Mouse (Mus musculus): ENCODE data around the gene Chrm5. TPM values are rescaled to one million over a fixed set of nuclear protein-coding genes. Genes with fewer than 3 reads are reported as not detected.

The Chrm5 gene
- total and polyA plus RNA-seq, 3 experiments: not detected

GRCm38 (mm10) chr2:112484886-112485285 is 4.3 kb upstream of the Chrm5 start:
- peaks cover 3% of the 10 kb centered on the region; the same call in 1 of the 2 replicates for H3K4me1 ChIP-seq (ENCODE audit: insufficient read depth, low read depth, low read length)
- TF ChIP-seq TAL1 (conservative IDR thresholded peaks at IDR 0.05; ENCODE audit: low read depth, low read length) (no peak), GATA2 (IDR thresholded peaks at IDR 0.05; ENCODE audit: borderline replicate concordance, low read depth, low read length) (no peak), CTCF (IDR thresholded peaks at IDR 0.05; ENCODE audit: low read depth, low read length) (no peak), POLR2AphosphoS5 (IDR thresholded peaks at IDR 0.05; ENCODE audit: insufficient replicate concordance, low read depth, low read length) (no peak), GATA1 (IDR thresholded peaks at IDR 0.05; ENCODE audit: borderline replicate concordance, low read length) (no peak)
- ATAC-seq (ENCODE audit: extremely low read depth, insufficient number of reproducible peaks, low FRiP score, poor library complexity, severe bottlenecking) (no peak), DNase-seq (ENCODE audit: low spot score) (no peak)
- no peaks in the 10 kb centered on the region for H3K36me3 ChIP-seq (replicated peaks)
- H3K27me3 ChIP-seq (ENCODE audit: insufficient read depth, low read length): peaks cover 19% of the 10 kb centered on the region
- no peak overlapping the region for H3K4me3 ChIP-seq (ENCODE audit: low read depth, low read length)
- H3K9me3 ChIP-seq (replicated peaks): no peaks in the 10 kb centered on the region

- Histone ChIP-seq H3K27me3 (ENCODE audit: insufficient read depth, low read length) (peaks cover 19% of the 10 kb centered on the region), H3K9me3 (replicated peaks) (no peaks in the 10 kb centered on the region), H3K36me3 (replicated peaks) (no peaks in the 10 kb centered on the region), H3K4me1 (ENCODE audit: insufficient read depth, low read depth, low read length) (peaks cover 3% of the 10 kb centered on the region; the same call in 1 of the 2 replicates), H3K4me3 (ENCODE audit: low read depth, low read length) (no peak overlapping the region)
- DNase-seq (ENCODE audit: low spot score): no peak
- TF ChIP-seq GATA1 (IDR thresholded peaks at IDR 0.05; ENCODE audit: borderline replicate concordance, low read length): no peak
- TF ChIP-seq CTCF (IDR thresholded peaks at IDR 0.05; ENCODE audit: low read depth, low read length): no peak
- no peak for TF ChIP-seq POLR2AphosphoS5 (IDR thresholded peaks at IDR 0.05; ENCODE audit: insufficient replicate concordance, low read depth, low read length)
- TF ChIP-seq GATA2 (IDR thresholded peaks at IDR 0.05; ENCODE audit: borderline replicate concordance, low read depth, low read length): no peak
- no peak for TF ChIP-seq TAL1 (conservative IDR thresholded peaks at IDR 0.05; ENCODE audit: low read depth, low read length)
- no peak for ATAC-seq (ENCODE audit: extremely low read depth, insufficient number of reproducible peaks, low FRiP score, poor library complexity, severe bottlenecking)
These were observed 2.7 kb upstream of the Chrm5 start for GRCm38 (mm10) chr2:112483334-112483651.

GRCm38 (mm10) chr2:112482533-112483333 is 2.2 kb upstream of the Chrm5 start:
- Histone ChIP-seq H3K27me3 (ENCODE audit: insufficient read depth, low read length) (peaks cover 19% of the 10 kb centered on the region), H3K4me3 (ENCODE audit: low read depth, low read length) (no peak overlapping the region), H3K4me1 (ENCODE audit: insufficient read depth, low read depth, low read length) (peaks cover 3% of the 10 kb centered on the region; the same call in 1 of the 2 replicates), H3K9me3 (replicated peaks) (no peaks in the 10 kb centered on the region), H3K36me3 (replicated peaks) (no peaks in the 10 kb centered on the region)
- TF ChIP-seq CTCF (IDR thresholded peaks at IDR 0.05; ENCODE audit: low read depth, low read length) (no peak), POLR2AphosphoS5 (IDR thresholded peaks at IDR 0.05; ENCODE audit: insufficient replicate concordance, low read depth, low read length) (no peak), GATA2 (IDR thresholded peaks at IDR 0.05; ENCODE audit: borderline replicate concordance, low read depth, low read length) (no peak), GATA1 (IDR thresholded peaks at IDR 0.05; ENCODE audit: borderline replicate concordance, low read length) (no peak), TAL1 (conservative IDR thresholded peaks at IDR 0.05; ENCODE audit: low read depth, low read length) (no peak)
- ATAC-seq (ENCODE audit: extremely low read depth, insufficient number of reproducible peaks, low FRiP score, poor library complexity, severe bottlenecking) (no peak), DNase-seq (ENCODE audit: low spot score) (no peak)

GRCm38 (mm10) chr2:112481564-112481963 is 995 bp upstream of the Chrm5 start:
- TF ChIP-seq CTCF (IDR thresholded peaks at IDR 0.05; ENCODE audit: low read depth, low read length) (no peak), TAL1 (conservative IDR thresholded peaks at IDR 0.05; ENCODE audit: low read depth, low read length) (no peak), GATA2 (IDR thresholded peaks at IDR 0.05; ENCODE audit: borderline replicate concordance, low read depth, low read length) (no peak), GATA1 (IDR thresholded peaks at IDR 0.05; ENCODE audit: borderline replicate concordance, low read length) (no peak), POLR2AphosphoS5 (IDR thresholded peaks at IDR 0.05; ENCODE audit: insufficient replicate concordance, low read depth, low read length) (no peak)
- DNase-seq (ENCODE audit: low spot score) (no peak), ATAC-seq (ENCODE audit: extremely low read depth, insufficient number of reproducible peaks, low FRiP score, poor library complexity, severe bottlenecking) (no peak)
- Histone ChIP-seq H3K9me3 (replicated peaks) (no peaks in the 10 kb centered on the region), H3K4me1 (ENCODE audit: insufficient read depth, low read depth, low read length) (peaks cover 3% of the 10 kb centered on the region; the same call in 1 of the 2 replicates), H3K36me3 (replicated peaks) (no peaks in the 10 kb centered on the region), H3K27me3 (ENCODE audit: insufficient read depth, low read length) (peaks cover 19% of the 10 kb centered on the region), H3K4me3 (ENCODE audit: low read depth, low read length) (no peak overlapping the region)

GRCm38 (mm10) chr2:112476554-112476953 is 4.0 kb downstream of the Chrm5 start:
- DNase-seq (ENCODE audit: low spot score): no peak
- Histone ChIP-seq H3K27me3 (ENCODE audit: insufficient read depth, low read length) (peaks cover 6% of the 10 kb centered on the region), H3K4me3 (ENCODE audit: low read depth, low read length) (no peak overlapping the region), H3K4me1 (ENCODE audit: insufficient read depth, low read depth, low read length) (no peaks in the 10 kb centered on the region; the same call in 1 of the 2 replicates), H3K9me3 (replicated peaks) (no peaks in the 10 kb centered on the region), H3K36me3 (replicated peaks) (peaks cover 4% of the 10 kb centered on the region)
- TF ChIP-seq POLR2AphosphoS5 (IDR thresholded peaks at IDR 0.05; ENCODE audit: insufficient replicate concordance, low read depth, low read length): no peak
- no peak for ATAC-seq (ENCODE audit: extremely low read depth, insufficient number of reproducible peaks, low FRiP score, poor library complexity, severe bottlenecking)

GRCm38 (mm10) chr2:112474997-112475724 is 5.4 kb downstream of the Chrm5 start:
- no peak for ATAC-seq (ENCODE audit: extremely low read depth, insufficient number of reproducible peaks, low FRiP score, poor library complexity, severe bottlenecking)
- H3K9me3 ChIP-seq (replicated peaks): no peaks in the 10 kb centered on the region
- H3K4me1 ChIP-seq (ENCODE audit: insufficient read depth, low read depth, low read length): no peaks in the 10 kb centered on the region; the same call in 1 of the 2 replicates
- H3K4me3 ChIP-seq (ENCODE audit: low read depth, low read length): no peak overlapping the region
- TF ChIP-seq POLR2AphosphoS5 (IDR thresholded peaks at IDR 0.05; ENCODE audit: insufficient replicate concordance, low read depth, low read length): no peak
- no peak for TF ChIP-seq CTCF (IDR thresholded peaks at IDR 0.05; ENCODE audit: low read depth, low read length)
- no peak for TF ChIP-seq GATA2 (IDR thresholded peaks at IDR 0.05; ENCODE audit: borderline replicate concordance, low read depth, low read length)
- no peak for TF ChIP-seq GATA1 (IDR thresholded peaks at IDR 0.05; ENCODE audit: borderline replicate concordance, low read length)
- TF ChIP-seq TAL1 (conservative IDR thresholded peaks at IDR 0.05; ENCODE audit: low read depth, low read length): no peak
- DNase-seq (ENCODE audit: low spot score): no peak
- peaks cover 11% of the 10 kb centered on the region for H3K36me3 ChIP-seq (replicated peaks)
- peaks cover 2% of the 10 kb centered on the region for H3K27me3 ChIP-seq (ENCODE audit: insufficient read depth, low read length)

All from G1E (cell line).